ENCODE assay signal across 26 mouse cellular contexts in the genomic region with DNA sequence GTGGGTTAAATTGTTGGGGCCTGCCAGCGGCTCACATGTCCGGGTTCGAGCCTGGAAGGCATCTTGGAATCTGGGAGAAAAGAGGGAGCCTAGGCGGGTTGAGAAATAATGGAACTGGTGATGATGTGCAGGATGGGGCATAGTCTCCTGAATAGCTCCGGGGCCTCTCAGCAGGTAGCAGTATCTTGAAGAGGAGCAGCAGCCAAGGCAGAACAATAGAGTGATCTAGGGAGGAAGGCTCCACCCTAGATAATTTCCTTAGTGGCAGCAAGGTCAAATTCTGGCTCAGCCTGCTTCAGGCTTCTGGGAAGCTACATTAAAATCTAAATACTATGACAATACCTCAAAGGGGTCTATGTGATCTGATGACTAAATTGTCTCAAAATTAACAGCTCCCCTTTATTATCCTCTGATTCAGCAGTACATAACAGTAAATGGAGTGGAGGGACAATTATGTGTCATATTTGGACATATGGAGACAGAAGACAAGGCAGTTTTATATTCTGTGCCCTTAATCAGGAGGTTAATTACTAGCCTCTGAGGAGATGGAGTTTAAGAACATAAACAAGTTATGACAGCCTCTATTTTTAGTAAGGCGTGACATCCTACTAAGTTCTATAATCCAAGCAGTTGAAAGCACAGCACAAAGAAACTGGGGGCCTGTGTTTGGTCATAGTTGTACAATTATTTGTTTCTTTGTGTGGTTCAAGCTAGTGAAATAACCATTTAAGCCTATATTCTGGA.
DNase-seq lines count a peak whose midpoint lies in the region; ATAC-seq and TF ChIP-seq lines count a peak whose summit lies in the region.
"Had no signal": no experiment of that assay in that cellular context is flagged by ENCODE, and none has a peak within 500 bp of the region (broad histone marks: within the 10 kb centered on the region; RNA-seq: fewer than 3 reads in every experiment).

No protein-coding gene starts in this region.

- ATAC-seq in lung, embryonic 14.5 days (ENCODE audit: insufficient read depth) = peak; percentile 62; the same call in 1 of the 2 replicates
- ATAC-seq: forebrain, embryonic 15.5 days; intestine, embryonic 16.5 days had no signal

- DNase-seq in lung, embryonic 14.5 days = peak; percentile 40
- DNase-seq in lung, postnatal 14 days = no peak
- peak; percentile 17 for DNase-seq in retina, postnatal 1 day
- DNase-seq in retina, embryonic 14.5 days (ENCODE audit: low spot score) = no peak
- DNase-seq in thymus, postnatal 25 days = no peak
- no peak for DNase-seq in layer of hippocampus, adult 9-11 months
- DNase-seq: adrenal gland, postnatal 36 days; cerebellum, adult 8-10 months; gastrocnemius, postnatal 25 days; heart, adult 11 months; heart, postnatal 4 days; kidney, adult 8-10 months; kidney, postnatal 10 days; right cerebral cortex, postnatal 14 days had no signal

- H3K27ac ChIP-seq in lung, embryonic 14.5 days (ENCODE audit: low read depth) = peak overlapping the region; percentile 14; the same call in 1 of the 2 replicates
- H3K27ac ChIP-seq in brown adipose tissue, adult 24 weeks (replicated peaks; ENCODE audit: low read depth, low read length) = peak overlapping the region; percentile 37; the same call in 1 of the 2 replicates
- H3K27ac ChIP-seq: embryonic facial prominence, embryonic 13.5 days; forebrain, embryonic 10.5 days; forebrain, embryonic 15.5 days; hindbrain, embryonic 13.5 days; left cerebral cortex, adult 2 months; limb, embryonic 13.5 days; midbrain, embryonic 12.5 days; neural tube, embryonic 13.5 days had no signal

- H3K4me1 ChIP-seq in lung, embryonic 14.5 days (ENCODE audit: insufficient read depth) = no peaks in the 10 kb centered on the region
- no peaks in the 10 kb centered on the region for H3K4me1 ChIP-seq in brown adipose tissue, adult 24 weeks (ENCODE audit: control insufficient read depth, insufficient read depth, insufficient read length, low read length)
- H3K4me1 ChIP-seq: embryonic facial prominence, embryonic 13.5 days; forebrain, embryonic 10.5 days; forebrain, embryonic 15.5 days; hindbrain, embryonic 13.5 days; limb, embryonic 13.5 days; midbrain, embryonic 12.5 days; neural tube, embryonic 13.5 days had no signal

- WGBS in lung, embryonic 14.5 days = 61% methylated on average over 6 of the region's 6 CpGs

- H3K4me2 ChIP-seq in lung, embryonic 14.5 days = no peak overlapping the region
- H3K4me2 ChIP-seq: embryonic facial prominence, embryonic 13.5 days; forebrain, embryonic 15.5 days; heart, embryonic 11.5 days; hindbrain, embryonic 13.5 days; limb, embryonic 13.5 days; liver, embryonic 11.5 days; midbrain, embryonic 12.5 days; neural tube, embryonic 13.5 days had no signal

- no peaks in the 10 kb centered on the region for H3K9me3 ChIP-seq in lung, embryonic 14.5 days (ENCODE audit: low read depth, low read length)
- H3K9me3 ChIP-seq: embryonic facial prominence, embryonic 13.5 days; forebrain, embryonic 10.5 days; forebrain, embryonic 15.5 days; hindbrain, embryonic 13.5 days; limb, embryonic 13.5 days; midbrain, embryonic 12.5 days; neural tube, embryonic 13.5 days had no signal

- no peak overlapping the region for H3K4me3 ChIP-seq in lung, embryonic 14.5 days (ENCODE audit: low read depth, low read length)
- no peak overlapping the region for H3K4me3 ChIP-seq in brown adipose tissue, adult 24 weeks (ENCODE audit: insufficient read depth, low read depth, low read length)
- H3K4me3 ChIP-seq: embryonic facial prominence, embryonic 13.5 days; forebrain, embryonic 10.5 days; forebrain, embryonic 15.5 days; hindbrain, embryonic 13.5 days; left cerebral cortex, adult 2 months; limb, embryonic 13.5 days; midbrain, embryonic 12.5 days; neural tube, embryonic 13.5 days had no signal

- no peak overlapping the region for H3K9ac ChIP-seq in lung, embryonic 14.5 days
- H3K9ac ChIP-seq: embryonic facial prominence, embryonic 13.5 days; forebrain, embryonic 15.5 days; hindbrain, embryonic 13.5 days; limb, embryonic 13.5 days; midbrain, embryonic 12.5 days; neural tube, embryonic 13.5 days had no signal

- H3K27me3 ChIP-seq in lung, embryonic 14.5 days (ENCODE audit: insufficient read depth, low read length) = no peaks in the 10 kb centered on the region
- H3K27me3 ChIP-seq: embryonic facial prominence, embryonic 13.5 days; forebrain, embryonic 15.5 days; hindbrain, embryonic 13.5 days; limb, embryonic 13.5 days; midbrain, embryonic 12.5 days; neural tube, embryonic 13.5 days had no signal

- TF ChIP-seq CTCF in lung, embryonic 14.5 days (IDR thresholded peaks at IDR 0.05; ENCODE audit: low read depth) = no peak

- H3K36me3 ChIP-seq in lung, embryonic 14.5 days (ENCODE audit: insufficient read depth) = peaks cover 14% of the 10 kb centered on the region
- H3K36me3 ChIP-seq: embryonic facial prominence, embryonic 13.5 days had no signal

Comparison
In these comparisons a context has a peak if more than half of its experiments do, and no peak if none do; other contexts are left out.
1. DNase-seq: peak in lung, embryonic 14.5 days (single experiment) and retina, postnatal 1 day (single experiment); none in lung, postnatal 14 days (single experiment), retina, embryonic 14.5 days (single experiment), thymus, postnatal 25 days (single experiment) and layer of hippocampus, adult 9-11 months (single experiment).